Mouse (Mus musculus): Measurements from ENCODE around the gene Erich4.
"Not testable (repeated sequence)": the region's sequence is repeated elsewhere in the genome, so short reads cannot be mapped to it uniquely, and the experiment has no call there.

GRCm38 (mm10) chr7:25576793-25577437 lies 38.8 kb downstream of the Erich4 start:
- not testable (repeated sequence) for TF ChIP-seq TCF3 (IDR thresholded peaks at IDR 0.05; ENCODE audit: insufficient read length, low read depth); MAX (IDR thresholded peaks at IDR 0.05; ENCODE audit: low read depth); REST (IDR thresholded peaks at IDR 0.05; ENCODE audit: insufficient read depth, insufficient read length); POLR2AphosphoS2 (IDR thresholded peaks at IDR 0.05; ENCODE audit: insufficient read length, low read depth); CEBPB (IDR thresholded peaks at IDR 0.05; ENCODE audit: insufficient read depth, poor library complexity, severe bottlenecking); POLR2A (IDR thresholded peaks at IDR 0.05; ENCODE audit: insufficient read length, low read depth)

Measured in myocyte (in vitro differentiated cells).